Mouse (Mus musculus) small intestine, adult 2 months (tissue): Measurements from ENCODE around the gene Mrgpra2a.

Experiments
- CTCF ChIP-seq: fragments of 200-500 bp; IDR thresholded peaks from 2 replicates; pipeline ENCODE4 v1.5.1; 2012; ENCODE audit warnings: low read depth, mild to moderate bottlenecking, control low read depth, inconsistent platforms, low read length, moderate library complexity, mixed read lengths; ENCODE audit not compliant: insufficient replicate concordance, insufficient read length; ENCODE audit errors: extremely low read depth
- POLR2A ChIP-seq: fragments of 200-500 bp; IDR thresholded peaks from 2 replicates; pipeline ENCODE4 v1.6.1; 2012; ENCODE audit warnings: low read depth, mild to moderate bottlenecking, control low read depth, inconsistent platforms, low read length, moderate library complexity

DNA sequence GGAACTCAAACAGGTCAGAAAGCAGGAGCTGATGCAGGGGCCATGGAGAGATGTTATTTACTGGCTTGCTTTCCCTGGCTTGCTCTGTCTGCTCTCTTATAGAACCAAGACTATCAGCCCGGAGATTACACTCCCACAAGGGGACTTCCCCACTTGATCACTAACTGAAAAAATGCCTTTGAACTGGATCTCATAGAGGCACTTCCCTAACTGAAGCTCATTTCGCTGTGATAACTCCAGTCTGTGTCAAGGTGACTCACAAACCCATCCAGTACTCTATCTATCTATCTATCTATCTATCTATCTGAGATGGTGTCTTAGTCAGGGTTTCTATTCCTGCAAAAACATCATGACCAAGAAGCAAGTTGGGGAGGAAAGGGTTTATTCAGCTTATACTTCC is 41.3 kb downstream of the Mrgpra2a start:
- TF ChIP-seq POLR2A, result no peak
- TF ChIP-seq CTCF, result no peak
